Mouse (Mus musculus) heart, adult 2 months (tissue): ENCODE measurements around the gene Leng9. TPM values are rescaled to one million over a fixed set of nuclear protein-coding genes. Genes with fewer than 3 reads are reported as not detected.

ENCODE experiments used
- DNase-seq, 2 experiments: peaks; one replicate each; pipeline ENCODE4 v3.0.0; 2021
- H3K27ac ChIP-seq: fragments of 200-600 bp; 2 replicates; pipeline ENCODE4 v1.8.1; 2022
- H3K27me3 ChIP-seq: fragments of 200-500 bp; 2 replicates; pipeline ENCODE4 v1.6.1; 2012; ENCODE audit warnings: mild to moderate bottlenecking, low read length, inconsistent platforms, mixed read lengths; ENCODE audit not compliant: control insufficient read depth, insufficient read depth
- H3K36me3 ChIP-seq: fragments of 200-500 bp; 2 replicates; pipeline ENCODE4 v1.6.1; 2012; ENCODE audit warnings: low read length, inconsistent platforms; ENCODE audit not compliant: control insufficient read depth, insufficient read depth
- H3K4me1 ChIP-seq: fragments of 200-500 bp; 2 replicates; pipeline ENCODE4 v1.6.1; 2011; ENCODE audit warnings: low read length; ENCODE audit not compliant: control insufficient read depth, insufficient read depth
- H3K4me3 ChIP-seq: fragments of 200-600 bp; 2 replicates; pipeline ENCODE4 v1.8.1; 2022
- H3K79me2 ChIP-seq: fragments of 200-500 bp; replicated peaks from 2 replicates; pipeline ENCODE4 v1.6.1; 2012; ENCODE audit warnings: mild to moderate bottlenecking, inconsistent platforms, low read length, moderate library complexity, mixed read lengths; ENCODE audit not compliant: control insufficient read depth, insufficient read depth
- H3K9ac ChIP-seq: fragments of 200-500 bp; 2 replicates; pipeline ENCODE4 v1.6.1; 2012; ENCODE audit warnings: low read depth, mild to moderate bottlenecking, control low read depth, inconsistent platforms, low read length, mixed read lengths
- CTCF ChIP-seq: fragments of 200-600 bp; IDR thresholded peaks from 2 replicates; pipeline ENCODE4 v1.8.1; 2022; ENCODE audit warnings: antibody characterized with exemption, mild to moderate bottlenecking, moderate library complexity
- EP300 ChIP-seq: fragments of 200-500 bp; IDR thresholded peaks from 2 replicates; pipeline ENCODE4 v1.6.1; 2011; ENCODE audit warnings: low read depth, low read length, control low read depth; ENCODE audit not compliant: insufficient read depth
- POLR2A ChIP-seq: fragments of 200-500 bp; IDR thresholded peaks from 2 replicates; pipeline ENCODE4 v1.6.1; 2011; ENCODE audit warnings: mild to moderate bottlenecking, low read depth, low read length, control low read depth; ENCODE audit not compliant: insufficient read depth
- WGBS: fragments of 180-500 bp; shearing (Covaris S2); methylation state at CpG from one replicate; pipeline ENCODE4 v1.1.7; 2018; 5-methylcytosine and 5-hydroxymethylcytosine counted together
- intact Hi-C: fragments of 180-260 bp; cut with DNase I; formaldehyde crosslinking; loops from one replicate; pipeline ENCODE4 v1.15.1; 2025
- polyA plus RNA-seq: library from polyadenylated mRNA; depleted of rRNA; stranded (reverse); fragments of >200 nt; gene quantifications from 2 replicates; pipeline ENCODE4 v1.2.3, GENCODE M21; 2012
- total RNA-seq, 2 experiments: library from RNA; stranded (reverse); gene quantifications; 2 replicates each; pipeline ENCODE4 v1.2.3; 2021

Gene Leng9
- total and polyA plus RNA-seq, 3 experiments, result 2.2 to 3.7 (median 3.3) TPM

- 25% methylated on average over 14 of the region's 14 CpGs for WGBS
- Histone ChIP-seq H3K4me1 (peaks cover 4% of the 10 kb centered on the region), H3K27me3 (no peaks in the 10 kb centered on the region), H3K79me2 (no peaks in the 10 kb centered on the region), H3K27ac (peak overlapping the region; percentile 99), H3K36me3 (no peaks in the 10 kb centered on the region), H3K9ac (0 out of 2 replicates have a peak overlapping the region, but pooled peaks have one; percentile 3), H3K4me3 (peak overlapping the region; percentile 64)
- TF ChIP-seq EP300 (no peak), CTCF (no peak), POLR2A (no peak)
- intact Hi-C loops, result loop anchor here (2.0 to 10.0 kb wide), 2 partner anchors 14 to 654 kb away; partner anchors contain the start of gene Cdc42ep5
- DNase-seq, result peak; percentile 58 to 63
Measured at GRCm38 (mm10) chr7:4150811-4151221, 642 bp upstream of the Leng9 start.

DNA sequence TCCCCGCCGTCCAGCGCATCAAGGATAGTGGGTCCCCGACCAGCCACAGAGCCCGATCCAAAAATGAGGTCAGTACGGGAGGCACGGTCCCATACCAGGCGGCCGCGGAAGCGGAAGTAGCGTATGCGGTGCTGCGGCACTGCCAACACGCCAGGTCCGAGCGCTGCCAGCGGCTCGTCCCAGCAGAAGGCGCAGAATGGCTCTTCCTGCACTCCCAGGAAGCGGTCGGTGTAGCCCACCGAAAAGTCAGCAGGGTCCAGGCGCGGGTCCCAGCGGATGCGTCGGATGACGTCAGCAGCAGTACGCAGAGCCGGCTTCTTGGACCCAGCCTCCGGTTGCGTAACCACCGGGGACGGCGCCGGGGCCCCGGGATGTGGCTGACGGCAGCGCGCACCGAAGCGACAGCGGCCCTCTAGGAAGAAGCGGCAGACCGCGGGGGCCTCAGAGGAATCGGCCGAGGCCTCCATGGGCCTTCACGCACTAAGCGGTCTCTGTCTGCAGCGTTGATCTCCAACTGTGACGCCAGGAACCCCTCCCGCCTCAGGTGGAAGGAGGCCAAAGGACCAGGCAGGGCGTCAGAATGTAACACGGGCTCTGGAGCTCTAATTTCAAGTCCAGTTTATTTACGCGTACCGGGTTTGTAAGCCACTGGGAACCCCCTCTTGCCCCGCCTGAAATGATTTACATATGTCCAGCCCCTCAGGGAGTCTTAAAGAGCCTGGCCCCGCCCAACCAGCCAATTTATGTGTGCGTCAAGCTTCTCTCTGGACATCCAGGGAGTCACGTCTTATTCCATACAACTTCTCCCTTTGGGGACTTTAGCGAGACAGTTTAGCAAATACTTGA, 742 bp downstream of the Leng9 start:
- intact Hi-C loops, result loop anchor here (2.0 to 10.0 kb wide), 3 partner anchors 15 to 765 kb away; partner anchors contain the start of genes Cdc42ep5 and Zfp628
- peaks cover 4% of the 10 kb centered on the region for H3K4me1 ChIP-seq
- H3K27ac ChIP-seq, result peak overlapping the region; percentile 99
- H3K27me3 ChIP-seq, result no peaks in the 10 kb centered on the region
- peak; percentile 90 to 92 for DNase-seq
- peak overlapping the region; percentile 64 for H3K4me3 ChIP-seq
- no peaks in the 10 kb centered on the region for H3K79me2 ChIP-seq
- WGBS, result under 1% methylated on average over 64 of the region's 64 CpGs
- no peaks in the 10 kb centered on the region for H3K36me3 ChIP-seq
- H3K9ac ChIP-seq, result peak overlapping the region; percentile 93
- no peak for TF ChIP-seq CTCF
- 0 out of 2 replicates have a peak, but pooled peaks have one; percentile 17 for TF ChIP-seq EP300
- peak; percentile 81 for TF ChIP-seq POLR2A

- WGBS, result 24% methylated on average over 18 of the region's 18 CpGs
- peak overlapping the region; percentile 99 for H3K27ac ChIP-seq
- intact Hi-C loops, result loop anchor here (1.0 to 10.0 kb wide), 2 partner anchors 10 to 766 kb away; partner anchors contain the start of gene Zfp628
Measured at GRCm38 (mm10) chr7:4148341-4149208, 1.6 kb downstream of the Leng9 start.

GRCm38 (mm10) chr7:4147836-4148235, 2.3 kb downstream of the Leng9 start:
- Histone ChIP-seq H3K4me3 (no peak overlapping the region), H3K4me1 (peaks cover 4% of the 10 kb centered on the region), H3K36me3 (no peaks in the 10 kb centered on the region), H3K27me3 (no peaks in the 10 kb centered on the region), H3K9ac (no peak overlapping the region), H3K27ac (no peak overlapping the region), H3K79me2 (no peaks in the 10 kb centered on the region; the same call in 1 of the 2 replicates)
- WGBS, result 73% methylated on average over 4 of the region's 4 CpGs
- intact Hi-C loops, result loop anchor here (1.0 to 10.0 kb wide), 2 partner anchors 10 to 767 kb away; partner anchors contain the start of gene Zfp628
- no peak for DNase-seq
- TF ChIP-seq CTCF, result no peak
- TF ChIP-seq EP300, result no peak
- TF ChIP-seq POLR2A, result no peak

More at GRCm38 (mm10) chr7:4148341-4149208, 1.6 kb downstream of the Leng9 start:
- H3K27me3 ChIP-seq, result no peaks in the 10 kb centered on the region
- H3K4me1 ChIP-seq, result peaks cover 4% of the 10 kb centered on the region
- TF ChIP-seq POLR2A, result 0 out of 2 replicates have a peak, but pooled peaks have one; percentile 39
- TF ChIP-seq CTCF, result no peak
- H3K4me3 ChIP-seq, result peak overlapping the region; percentile 64
- no peak for DNase-seq
- H3K79me2 ChIP-seq, result no peaks in the 10 kb centered on the region; the same call in 1 of the 2 replicates
- H3K9ac ChIP-seq, result peak overlapping the region; percentile 93
- H3K36me3 ChIP-seq, result no peaks in the 10 kb centered on the region

DNA sequence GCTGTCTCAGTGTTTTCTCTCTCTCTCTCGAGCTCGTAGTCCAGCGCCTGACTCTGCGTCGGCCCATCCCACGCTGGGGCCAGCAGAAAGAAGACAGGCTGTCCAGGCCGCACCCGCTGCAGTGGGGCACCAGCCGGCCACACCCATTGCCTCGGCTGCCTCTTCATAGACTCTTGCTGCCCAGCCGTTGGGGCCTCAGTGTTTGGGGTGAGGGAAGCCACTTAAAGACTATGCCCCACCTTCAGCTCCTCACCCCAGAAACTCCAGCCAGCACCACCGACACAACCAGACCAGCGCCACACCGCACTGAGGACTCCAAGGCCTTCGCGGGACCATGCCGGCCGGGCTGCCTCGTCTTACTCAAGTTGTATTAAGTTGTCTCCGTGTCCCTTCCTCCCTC, 2.8 kb downstream of the Leng9 start:
- no peak overlapping the region for H3K27ac ChIP-seq
- no peaks in the 10 kb centered on the region for H3K36me3 ChIP-seq
- no peaks in the 10 kb centered on the region; the same call in 1 of the 2 replicates for H3K79me2 ChIP-seq
- intact Hi-C loops, result loop anchor here (10.0 kb wide), 1 partner anchor 767 kb away; the partner anchor contains the start of gene Zfp628
- DNase-seq, result no peak
- no peak overlapping the region for H3K9ac ChIP-seq
- no peaks in the 10 kb centered on the region for H3K27me3 ChIP-seq
- TF ChIP-seq POLR2A (no peak), EP300 (no peak), CTCF (no peak)
- H3K4me3 ChIP-seq, result no peak overlapping the region
- WGBS, result 74% methylated on average over 20 of the region's 20 CpGs
- peaks cover 4% of the 10 kb centered on the region for H3K4me1 ChIP-seq
